Mouse (Mus musculus) layer of hippocampus, adult 18-20 months (tissue): ENCODE measurements around the gene Osbpl2. TPM values are rescaled to one million over a fixed set of nuclear protein-coding genes. Genes with fewer than 3 reads are reported as not detected.
A peak's percentile ranks its signal among the peaks of the same experiment; 100 is the strongest.

Experiments used
- DNase-seq, 2 experiments: peaks; one replicate each; pipeline ENCODE4 v3.0.0; 2022; ENCODE audit warnings: low spot score in 2 of 2
- microRNA-seq, 2 experiments: library from miRNA; unstranded; fragments of <30 nt; microRNA quantifications; one replicate each; pipeline ENCODE4 v1.2.0; 2021
- total RNA-seq, 2 experiments: library from RNA; stranded (reverse); gene quantifications; 2 replicates each; pipeline ENCODE4 v1.2.3; 2021

Osbpl2 gene
- total RNA-seq, 2 experiments from 2014 or later = 47.6 to 47.9 TPM

- no peak for DNase-seq
Observed at GRCm38 (mm10) chr2:180200681-180201080, 81.6 kb downstream of the Osbpl2 start.

DNA sequence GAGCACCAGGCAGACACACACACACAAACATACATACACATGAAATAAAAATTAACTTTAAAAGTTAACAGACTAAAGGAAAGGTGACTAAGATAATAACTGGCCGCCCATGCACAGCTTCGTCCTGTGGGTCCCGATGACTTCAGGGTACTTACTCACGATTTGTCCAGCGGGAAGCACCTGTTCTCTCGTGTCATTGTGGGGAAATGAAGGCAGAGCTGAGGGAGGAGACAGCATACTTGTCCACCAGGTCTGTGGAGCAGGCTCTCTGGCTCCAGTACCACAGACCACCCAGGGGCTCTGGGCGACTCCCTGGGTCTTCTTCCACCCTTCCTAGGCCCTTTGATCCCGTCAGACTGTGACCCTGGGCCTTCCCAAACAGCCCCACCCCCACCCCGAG is 82.2 kb downstream of the Osbpl2 start:
- no peak for DNase-seq

- no peak for DNase-seq
Observed at GRCm38 (mm10) chr2:180202263-180202662, 83.2 kb downstream of the Osbpl2 start.

DNA sequence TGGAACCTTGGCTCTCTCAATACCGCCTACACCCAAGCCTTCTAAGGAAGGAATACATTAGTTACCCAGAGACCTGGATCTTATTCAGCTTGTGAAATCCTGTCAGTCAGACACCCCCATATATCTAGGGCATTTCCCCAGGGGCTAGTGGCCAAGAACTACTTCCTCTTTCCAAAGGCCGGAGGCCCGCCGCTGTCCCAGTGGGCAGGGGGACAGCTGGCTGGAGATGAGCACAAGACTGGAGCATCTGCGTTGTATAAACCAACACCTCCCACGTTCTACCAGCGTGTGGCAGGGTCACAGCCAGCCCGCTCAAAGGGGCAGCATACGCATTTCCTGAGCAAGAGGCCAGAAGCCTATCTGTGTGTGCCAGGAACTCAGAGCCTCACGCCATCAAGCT is 83.7 kb downstream of the Osbpl2 start:
- DNase-seq = no peak

DNA sequence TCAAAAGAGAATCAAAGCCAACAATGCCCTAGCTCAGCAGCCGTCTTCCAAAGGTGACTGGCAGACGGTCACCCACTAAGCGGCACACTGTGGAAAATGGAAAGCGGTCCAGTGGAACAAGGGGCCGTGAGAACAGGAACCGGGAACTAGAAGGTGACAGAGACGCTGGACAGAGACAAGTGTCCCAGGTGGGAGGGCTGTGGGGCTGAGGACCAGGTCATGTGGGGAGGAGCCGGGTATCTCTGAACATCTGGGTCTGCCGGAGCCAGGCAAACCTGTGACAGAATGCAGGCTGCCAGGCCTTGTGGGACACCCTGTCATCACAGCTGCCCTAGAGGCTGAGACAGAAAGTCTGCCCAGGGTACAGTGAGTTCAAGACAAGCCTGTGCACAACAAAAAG is 85.4 kb downstream of the Osbpl2 start:
- DNase-seq = no peak

DNA sequence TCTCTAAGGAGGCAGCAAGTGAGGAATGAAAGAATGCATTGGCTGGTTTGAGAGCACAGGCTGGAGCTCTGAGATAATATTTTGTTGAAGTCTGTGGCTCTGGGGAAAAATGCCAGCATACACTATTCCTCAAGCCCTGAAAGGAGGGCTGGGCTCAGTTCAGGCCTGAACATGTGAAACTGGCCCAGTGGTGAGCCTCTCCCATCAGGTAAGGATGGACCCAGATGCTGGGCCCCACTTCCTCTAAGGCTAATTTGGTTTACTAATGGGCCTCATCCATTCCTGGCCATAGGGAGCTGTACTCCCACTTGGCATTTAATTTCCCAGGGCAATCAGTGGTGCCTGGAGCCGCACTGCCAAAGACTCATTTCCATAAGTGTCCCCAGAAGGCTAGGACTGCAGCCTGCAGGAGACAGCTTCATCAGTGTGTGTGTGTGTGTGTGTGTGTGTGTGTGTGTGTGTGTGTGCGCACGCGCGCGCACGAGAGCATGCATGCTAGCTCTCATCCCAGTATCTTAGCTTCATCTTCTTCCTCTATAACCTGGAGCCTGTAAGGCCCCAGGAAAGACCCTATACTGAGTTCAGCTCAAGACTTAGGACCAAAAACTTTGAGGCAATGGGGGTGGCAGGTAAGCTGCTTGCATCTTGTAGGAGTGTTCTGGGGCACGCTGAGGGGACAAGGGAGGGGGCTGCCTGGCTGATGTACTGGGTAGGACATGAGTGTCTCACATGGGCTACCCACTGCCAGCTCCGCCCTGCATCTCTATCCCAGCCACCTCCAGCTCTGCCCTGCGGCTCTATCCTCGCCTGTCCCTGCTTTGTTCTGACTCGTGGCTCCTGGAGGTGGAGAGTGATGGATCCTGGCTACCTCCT is 86.2 kb downstream of the Osbpl2 start:
- no peak for DNase-seq

DNA sequence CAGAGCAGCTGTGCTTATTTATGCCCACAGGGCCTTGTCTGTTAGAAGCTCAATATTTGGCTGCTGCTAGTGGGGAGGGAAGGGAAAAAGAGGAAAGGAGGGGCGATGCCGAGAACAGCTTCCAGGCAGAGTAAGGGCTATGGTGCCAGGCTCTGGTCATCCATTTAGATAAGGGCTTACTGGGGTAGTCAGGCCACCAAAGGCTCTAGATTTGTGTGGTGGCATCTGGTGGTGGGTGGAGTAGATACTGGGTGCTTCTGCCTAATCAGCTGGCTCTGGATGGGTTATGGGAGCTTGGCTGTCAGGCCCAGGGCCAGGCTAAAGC is 86.8 kb downstream of the Osbpl2 start:
- peak in 1 of 2 experiments; percentile 60 for DNase-seq

- no peak for DNase-seq
Observed at GRCm38 (mm10) chr2:180207840-180208239, 88.7 kb downstream of the Osbpl2 start.

- DNase-seq = no peak
Observed at GRCm38 (mm10) chr2:180208976-180209375, 89.9 kb downstream of the Osbpl2 start.

DNA sequence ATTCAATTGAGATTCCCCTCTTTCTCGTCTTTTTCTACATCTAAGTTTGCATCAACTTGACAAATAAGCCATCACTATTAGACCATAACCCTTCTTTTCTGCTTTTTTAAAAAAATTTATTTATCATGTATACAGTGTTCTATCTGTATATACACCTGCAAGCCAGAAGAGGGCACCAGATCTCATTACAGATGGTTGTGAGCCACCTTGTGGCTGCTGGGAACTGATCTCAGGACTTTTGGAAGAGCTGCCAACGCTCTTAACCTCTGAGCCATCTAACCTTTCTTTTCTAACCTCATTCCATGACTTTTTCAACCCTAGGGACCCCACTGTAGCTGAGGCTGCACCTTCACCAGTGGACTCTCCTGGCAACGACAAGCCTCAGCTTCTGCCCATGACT is 93.1 kb downstream of the Osbpl2 start:
- no peak for DNase-seq

Small RNAs within 50 kb of the gene (microRNA-seq; reads per million reads assigned to microRNA genes)
- 0 reads per million in 2 experiments for gene Mir7005

Other genes starting within 250 kb of the Osbpl2 start
- 10 to 100 TPM; 20.8 to 23.7 TPM for gene Taf4, start 142.7 kb upstream of the Osbpl2 start, total RNA-seq
- 10 to 100 TPM; 97.5 to 98.5 TPM for gene Lsm14b, start 94.3 kb upstream of the Osbpl2 start, total RNA-seq
- gene Psma7, start 76.9 kb upstream of the Osbpl2 start, total RNA-seq = 100 to 1,000 TPM; 163 to 171 TPM
- gene Ss18l1, start 76.8 kb upstream of the Osbpl2 start, total RNA-seq = 10 to 100 TPM; 45.3 to 45.8 TPM
- 10 to 100 TPM; 17.9 to 18.9 TPM for gene Mtg2, start 48.7 kb upstream of the Osbpl2 start, total RNA-seq
- gene Hrh3, start 14.8 kb upstream of the Osbpl2 start, total RNA-seq = 10 to 100 TPM; 49.0 to 63.4 TPM
- gene Adrm1, start 52.2 kb downstream of the Osbpl2 start, total RNA-seq = 100 to 1,000 TPM; 103 to 105 TPM
- gene Lama5, start 106.6 kb downstream of the Osbpl2 start, total RNA-seq = 1 to 10 TPM; 6.6 to 7.2 TPM
- 100 to 1,000 TPM; 772 to 807 TPM for gene Rps21, start 138.1 kb downstream of the Osbpl2 start, total RNA-seq
- 10 to 100 TPM; 31.6 to 35.5 TPM for gene Cables2, start 154.2 kb downstream of the Osbpl2 start, total RNA-seq
- gene Rbbp8nl, start 170.6 kb downstream of the Osbpl2 start, total RNA-seq = not detected
- not detected for gene Gata5, start 215.4 kb downstream of the Osbpl2 start, total RNA-seq